Mouse (Mus musculus): ENCODE data around the gene Sgk2. TPM values are rescaled to one million over a fixed set of nuclear protein-coding genes. Genes with fewer than 3 reads are reported as not detected.

Gene Sgk2
- polyA plus RNA-seq, 1 experiment from 2014 or later: 0.15 TPM

DNA sequence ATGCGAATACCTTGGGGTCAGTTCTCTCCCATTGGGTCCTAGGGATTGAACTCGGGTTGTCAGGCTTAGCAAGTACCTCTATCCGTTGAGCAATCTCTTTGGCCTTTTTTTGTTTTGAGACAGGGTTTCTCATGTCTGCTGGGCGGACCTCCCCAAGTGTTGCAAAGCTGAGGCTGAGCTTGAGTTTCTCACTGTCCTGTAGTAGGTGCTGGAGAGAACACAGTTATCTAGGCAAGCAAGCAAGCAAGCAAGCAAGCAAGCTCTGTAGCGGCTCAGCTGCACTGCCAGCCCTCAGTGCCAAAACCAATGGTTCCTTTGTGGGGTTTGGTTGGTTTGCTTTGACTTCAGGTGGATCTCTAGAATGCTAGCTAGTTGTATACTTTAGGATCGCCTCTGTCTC lies 73.5 kb downstream of the Sgk2 start:
- no peak for ATAC-seq (ENCODE audit: low read depth)
- Histone ChIP-seq H3K36me3 (ENCODE audit: control insufficient read depth, insufficient read depth, low read length) (no peaks in the 10 kb centered on the region), H3K27me3 (ENCODE audit: control insufficient read depth, insufficient read depth, low read length) (no peaks in the 10 kb centered on the region), H3K4me3 (ENCODE audit: low read depth, low read length) (no peak overlapping the region), H3K27ac (ENCODE audit: low read depth, low read length) (no peak overlapping the region), H3K4me2 (ENCODE audit: low read depth, low read length) (no peak overlapping the region), H3K4me1 (ENCODE audit: control insufficient read depth, insufficient read depth, low read length) (no peaks in the 10 kb centered on the region), H3K9ac (replicated peaks; ENCODE audit: low read depth, low read length) (no peak overlapping the region), H3K9me3 (ENCODE audit: control insufficient read depth, low read length) (no peaks in the 10 kb centered on the region)
- WGBS: 86% methylated on average over 6 of the region's 6 CpGs

- Histone ChIP-seq H3K27me3 (ENCODE audit: control insufficient read depth, insufficient read depth, low read length) (no peaks in the 10 kb centered on the region), H3K4me1 (ENCODE audit: control insufficient read depth, insufficient read depth, low read length) (no peaks in the 10 kb centered on the region), H3K36me3 (ENCODE audit: control insufficient read depth, insufficient read depth, low read length) (no peaks in the 10 kb centered on the region), H3K9ac (replicated peaks; ENCODE audit: low read depth, low read length) (no peak overlapping the region), H3K9me3 (ENCODE audit: control insufficient read depth, low read length) (no peaks in the 10 kb centered on the region), H3K27ac (ENCODE audit: low read depth, low read length) (no peak overlapping the region), H3K4me3 (ENCODE audit: low read depth, low read length) (no peak overlapping the region), H3K4me2 (ENCODE audit: low read depth, low read length) (no peak overlapping the region)
- 85% methylated on average over 8 of the region's 8 CpGs for whole genome bisulfite sequencing
- ATAC-seq (ENCODE audit: low read depth): no peak
Measured at GRCm38 (mm10) chr2:163061203-163062118, 74.3 kb downstream of the Sgk2 start.

- H3K9ac ChIP-seq (replicated peaks; ENCODE audit: low read depth, low read length): no peak overlapping the region
- no peak for ATAC-seq (ENCODE audit: low read depth)
- no peak overlapping the region for H3K27ac ChIP-seq (ENCODE audit: low read depth, low read length)
- 57% methylated on average over 6 of the region's 6 CpGs for whole genome bisulfite sequencing
- H3K36me3 ChIP-seq (ENCODE audit: control insufficient read depth, insufficient read depth, low read length): no peaks in the 10 kb centered on the region
- H3K4me1 ChIP-seq (ENCODE audit: control insufficient read depth, insufficient read depth, low read length): no peaks in the 10 kb centered on the region
- no peaks in the 10 kb centered on the region for H3K27me3 ChIP-seq (ENCODE audit: control insufficient read depth, insufficient read depth, low read length)
- no peak overlapping the region for H3K4me3 ChIP-seq (ENCODE audit: low read depth, low read length)
- no peaks in the 10 kb centered on the region for H3K9me3 ChIP-seq (ENCODE audit: control insufficient read depth, low read length)
- H3K4me2 ChIP-seq (ENCODE audit: low read depth, low read length): no peak overlapping the region
Measured at GRCm38 (mm10) chr2:163062119-163062508, 75.0 kb downstream of the Sgk2 start.

Other genes with a start within 250 kb of the Sgk2 start
- 127 and 141 TPM in 2 replicates for gene Srsf6, start 55.8 kb upstream of the Sgk2 start, polyA plus RNA-seq (2014; fragmentation: Nextera tagmentation; extraction: Ambion mirVana)
- gene L3mbtl1, start 43.9 kb upstream of the Sgk2 start, polyA plus RNA-seq (2014; fragmentation: Nextera tagmentation; extraction: Ambion mirVana): 3.2 and 4.0 TPM in 2 replicates
- 36.8 and 37.2 TPM in 2 replicates for gene Ift52, start 30.0 kb downstream of the Sgk2 start, polyA plus RNA-seq (2014; fragmentation: Nextera tagmentation; extraction: Ambion mirVana)
- 1.7 and 1.9 TPM in 2 replicates for gene Mybl2, start 67.4 kb downstream of the Sgk2 start, polyA plus RNA-seq (2014; fragmentation: Nextera tagmentation; extraction: Ambion mirVana)
- gene Gtsf1l, start 100.5 kb downstream of the Sgk2 start, polyA plus RNA-seq (2014; fragmentation: Nextera tagmentation; extraction: Ambion mirVana): not detected in 2 replicates
- gene Tox2, start 215.8 kb downstream of the Sgk2 start, polyA plus RNA-seq (2014; fragmentation: Nextera tagmentation; extraction: Ambion mirVana): 24.1 and 24.2 TPM in 2 replicates